ENCODE assay signal across 27 mouse cellular contexts in genomic region chr15:36852229-36852821, GRCm38 (mm10).
DNase-seq lines count a peak whose midpoint lies in the region; ATAC-seq and TF ChIP-seq lines count a peak whose summit lies in the region.
"Had no signal": no experiment of that assay in that cellular context is flagged by ENCODE, and none has a peak within 500 bp of the region (broad histone marks: within the 10 kb centered on the region; RNA-seq: fewer than 3 reads in every experiment).

No protein-coding gene starts in this region.

- no peaks in the 10 kb centered on the region for H3K27me3 ChIP-seq in CH12.LX (replicated peaks)
- H3K27me3 ChIP-seq: forebrain, embryonic 13.5 days; heart, embryonic 13.5 days; hindbrain, embryonic 15.5 days; limb, embryonic 13.5 days; lung, embryonic 15.5 days; megakaryocyte, embryonic 14.5 days; midbrain, embryonic 12.5 days; neural tube, embryonic 15.5 days had no signal

- no peaks in the 10 kb centered on the region for H3K36me3 ChIP-seq in CH12.LX (replicated peaks in 1 of 2; ENCODE audit: control insufficient read depth in 1 of 2, insufficient read depth in 1 of 2, low read length in 1 of 2)
- H3K36me3 ChIP-seq: heart, embryonic 13.5 days; hindbrain, embryonic 15.5 days; limb, embryonic 13.5 days; lung, embryonic 15.5 days; midbrain, embryonic 12.5 days; neural tube, embryonic 15.5 days had no signal

- peak; percentile 47 for DNase-seq in CH12.LX (ENCODE audit: extremely low read depth)
- no peak for DNase-seq in right cerebral cortex, adult 18-20 months
- no peak for DNase-seq in layer of hippocampus, adult 8-10 months (ENCODE audit: low spot score in 2 of 2)
- DNase-seq in frontal cortex, postnatal 10 days (ENCODE audit: low spot score in 2 of 2) = no peak
- DNase-seq: adrenal gland, adult 8-10 months; cerebellum, adult 2 months; cerebellum, postnatal 25 days; gastrocnemius, postnatal 14 days; heart, adult 18-20 months; heart, postnatal 10 days; kidney, adult 9 months; retina, postnatal 1 day; right cerebral cortex, postnatal 4 days; thymus, postnatal 4 days had no signal

- dilution Hi-C loops in CH12.LX (cut with MboI; ENCODE audit: extremely low pct_ligation_motif_present, extremely low pct_unique_long_range_greater_than_20kb, low sequenced_read_pairs) = no loop called here

- no peak for TF ChIP-seq EP300 in CH12.LX (IDR thresholded peaks at IDR 0.05; ENCODE audit: low read length)

- no peak for TF ChIP-seq CTCF in CH12.LX (conservative IDR thresholded peaks at IDR 0.05 in 1 of 2, IDR thresholded peaks at IDR 0.05 in 1 of 2; ENCODE audit: low read depth in 2 of 2, low read length in 2 of 2)

- peak; percentile 77 for ATAC-seq in granulocyte monocyte progenitor cell, adult 5-6 weeks (replicated peaks; ENCODE audit: poor library complexity, severe bottlenecking)
- peak; percentile 77 for ATAC-seq in megakaryocyte, adult 5-6 weeks (ENCODE audit: poor library complexity, severe bottlenecking)
- ATAC-seq in activated CD4-positive, CD25-positive, alpha-beta regulatory T cell, adult 4 months = no peak
- ATAC-seq: forebrain, embryonic 13.5 days; inflammation-experienced regulatory T-cells, adult 6 months had no signal

- H3K79me2 ChIP-seq in CH12.LX (replicated peaks; ENCODE audit: control insufficient read depth, extremely low read depth, insufficient read depth, poor library complexity, severe bottlenecking) = no peaks in the 10 kb centered on the region

- H3K27ac ChIP-seq in CH12.LX (ENCODE audit: insufficient read depth, low read depth) = no peak overlapping the region
- H3K27ac ChIP-seq: forebrain, embryonic 13.5 days; heart, embryonic 13.5 days; hindbrain, embryonic 15.5 days; limb, embryonic 13.5 days; lung, embryonic 15.5 days; midbrain, embryonic 12.5 days; neural tube, embryonic 15.5 days had no signal

- peaks cover 4 to 25% of the 10 kb centered on the region in 2 experiments for H3K4me1 ChIP-seq in CH12.LX (ENCODE audit: control insufficient read depth in 1 of 2, insufficient read depth in 2 of 2)
- H3K4me1 ChIP-seq: forebrain, embryonic 13.5 days; hindbrain, embryonic 15.5 days; midbrain, embryonic 12.5 days had no signal

- TF ChIP-seq RAD21 in CH12.LX (IDR thresholded peaks at IDR 0.05; ENCODE audit: low read depth, low read length) = no peak

- in situ Hi-C loops in CH12.LX (cut with MboI; ENCODE audit: low pct_ligation_motif_present, low pct_unique_long_range_greater_than_20kb, low sequenced_read_pairs) = no loop called here

- H3K9ac ChIP-seq in CH12.LX (ENCODE audit: insufficient read depth, low read depth) = no peak overlapping the region
- H3K9ac ChIP-seq: forebrain, embryonic 13.5 days; heart, embryonic 13.5 days; hindbrain, embryonic 15.5 days; limb, embryonic 13.5 days; lung, embryonic 15.5 days; midbrain, embryonic 12.5 days; neural tube, embryonic 15.5 days had no signal

- H3K4me2 ChIP-seq in CH12.LX (ENCODE audit: insufficient read depth, low read depth, poor library complexity, severe bottlenecking) = no peak overlapping the region
- H3K4me2 ChIP-seq: forebrain, embryonic 13.5 days; heart, embryonic 13.5 days; hindbrain, embryonic 15.5 days; limb, embryonic 13.5 days; liver, embryonic 11.5 days; lung, embryonic 15.5 days; midbrain, embryonic 12.5 days; neural tube, embryonic 15.5 days had no signal

- TF ChIP-seq POLR2A in CH12.LX (IDR thresholded peaks at IDR 0.05; ENCODE audit: low read depth, low read length) = no peak

- no peak overlapping the region for H3K4me3 ChIP-seq in CH12.LX (replicated peaks in 1 of 3; ENCODE audit: low read depth in 2 of 3, low read length in 2 of 3, poor library complexity in 1 of 3)
- H3K4me3 ChIP-seq: forebrain, embryonic 13.5 days; heart, embryonic 13.5 days; hindbrain, embryonic 15.5 days; limb, embryonic 13.5 days; lung, embryonic 15.5 days; megakaryocyte, embryonic 14.5 days; midbrain, embryonic 12.5 days; neural tube, embryonic 15.5 days had no signal

- H3K9me3 ChIP-seq in CH12.LX (replicated peaks; ENCODE audit: low read length) = no peaks in the 10 kb centered on the region
- H3K9me3 ChIP-seq: forebrain, embryonic 13.5 days; heart, embryonic 13.5 days; hindbrain, embryonic 15.5 days; limb, embryonic 13.5 days; lung, embryonic 15.5 days; midbrain, embryonic 12.5 days; neural tube, embryonic 15.5 days had no signal

TF ChIP-seq in CH12.LX, 34 proteins besides CTCF, POLR2A, EP300 and RAD21:
- no peak for TF ChIP-seq MAFK (IDR thresholded peaks at IDR 0.05; ENCODE audit: insufficient replicate concordance, low read length)
